Mouse (Mus musculus): Measurements from ENCODE around the gene Il6ra.

DNA sequence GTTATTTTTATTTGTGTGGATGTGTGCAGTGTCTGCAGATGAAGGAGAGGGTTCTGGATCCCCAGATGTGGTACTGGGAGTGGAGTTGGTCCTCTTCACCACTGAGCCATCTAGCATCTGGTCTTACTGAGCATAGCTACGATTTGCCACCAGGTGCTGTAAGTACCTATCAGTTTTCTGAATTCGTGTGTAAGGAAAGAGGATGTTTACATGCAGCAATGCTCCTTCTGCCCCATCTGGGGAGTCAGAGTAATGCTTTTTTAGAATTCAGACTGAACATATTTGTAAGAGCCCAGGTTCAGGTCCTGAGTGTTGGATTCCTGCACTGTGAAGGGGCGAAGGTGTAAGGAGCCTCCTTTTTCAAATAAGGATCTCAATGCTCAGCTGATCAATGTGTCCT lies 53.1 kb downstream of the Il6ra start:
- TF ChIP-seq GATA1 (IDR thresholded peaks at IDR 0.05; ENCODE audit: borderline replicate concordance, low read length): no peak
- no peak for TF ChIP-seq CTCF (IDR thresholded peaks at IDR 0.05; ENCODE audit: low read depth, low read length)
- no peak for TF ChIP-seq TAL1 (conservative IDR thresholded peaks at IDR 0.05; ENCODE audit: low read depth, low read length)
- no peak for TF ChIP-seq GATA2 (IDR thresholded peaks at IDR 0.05; ENCODE audit: borderline replicate concordance, low read depth, low read length)

Data from G1E (cell line).